Comparison of ENCODE assay signal across 13 mouse cellular contexts in genomic region chr10:83153887-83154286, GRCm38 (mm10).
DNase-seq lines count a peak whose midpoint lies in the region; ATAC-seq lines count a peak whose summit lies in the region.
"Had no signal": no experiment of that assay in that cellular context is flagged by ENCODE, and none has a peak within 500 bp of the region (broad histone marks: within the 10 kb centered on the region; RNA-seq: fewer than 3 reads in every experiment).

No protein-coding gene starts in this region.

- H3K27me3 ChIP-seq in heart, embryonic 16.5 days (ENCODE audit: control insufficient read depth, insufficient read depth, low read length): no peaks in the 10 kb centered on the region
- H3K27me3 ChIP-seq in liver, embryonic 13.5 days: no peaks in the 10 kb centered on the region

- H3K4me3 ChIP-seq in heart, embryonic 16.5 days (ENCODE audit: low read length): no peak overlapping the region
- peak overlapping the region; percentile 35 for H3K4me3 ChIP-seq in liver, embryonic 13.5 days (replicated peaks)
- H3K4me3 ChIP-seq: myocyte had no signal

- WGBS in heart, embryonic 16.5 days: 41% methylated on average over 9 of the region's 9 CpGs
- WGBS in liver, embryonic 13.5 days (ENCODE audit: insufficient replicate concordance): 15% methylated on average over 9 of the region's 9 CpGs

- intact Hi-C loops in heart, postnatal 14 days (cut with DNase I): no loop called here

- no peaks in the 10 kb centered on the region; the same call in 1 of the 2 replicates for H3K9me3 ChIP-seq in heart, embryonic 16.5 days (replicated peaks; ENCODE audit: control insufficient read depth, low read length)
- H3K9me3 ChIP-seq in liver, embryonic 13.5 days (replicated peaks): no peaks in the 10 kb centered on the region

- no peak overlapping the region for H3K4me2 ChIP-seq in heart, embryonic 16.5 days (ENCODE audit: low read depth, low read length)
- peak overlapping the region; percentile 60 for H3K4me2 ChIP-seq in liver, embryonic 13.5 days

- no peak for ATAC-seq in heart, embryonic 16.5 days (replicated peaks; ENCODE audit: extremely low read depth, insufficient read depth, low FRiP score)
- ATAC-seq in liver, embryonic 13.5 days (ENCODE audit: low read depth): peak; percentile 76
- ATAC-seq: hindbrain, postnatal 0 days had no signal

- peak overlapping the region; percentile 4; the same call in 1 of the 2 replicates for H3K27ac ChIP-seq in heart, embryonic 16.5 days (ENCODE audit: low read length)
- H3K27ac ChIP-seq in liver, embryonic 13.5 days: peak overlapping the region; percentile 78
- H3K27ac ChIP-seq: hindbrain, postnatal 0 days had no signal

- H3K36me3 ChIP-seq in heart, embryonic 16.5 days (ENCODE audit: control insufficient read depth, insufficient read depth): no peaks in the 10 kb centered on the region
- no peaks in the 10 kb centered on the region for H3K36me3 ChIP-seq in liver, embryonic 13.5 days

- no peak overlapping the region for H3K9ac ChIP-seq in heart, embryonic 16.5 days (ENCODE audit: low read length)
- peak overlapping the region; percentile 46 for H3K9ac ChIP-seq in liver, embryonic 13.5 days

- peaks cover 37% of the 10 kb centered on the region for H3K4me1 ChIP-seq in heart, embryonic 16.5 days (ENCODE audit: control insufficient read depth, insufficient read depth, low read length)
- peaks cover 61% of the 10 kb centered on the region for H3K4me1 ChIP-seq in liver, embryonic 13.5 days (replicated peaks)

- DNase-seq in heart, postnatal 14 days: no peak
- peak; percentile 59 for DNase-seq in c-Kit-positive CD71-positive TER-119-negative erythroid progenitor cells, embryonic 14.5 days (ENCODE audit: low read depth)
- peak; percentile 30 for DNase-seq in liver, embryonic 13.5 days
- DNase-seq in thymus, postnatal 0 days (ENCODE audit: low spot score): peak; percentile 79
- DNase-seq in kidney, postnatal 14 days: no peak
- no peak for DNase-seq in urinary bladder, postnatal 14 days (ENCODE audit: low spot score)
- DNase-seq in urinary bladder, postnatal 4 days (ENCODE audit: low spot score in 2 of 2): no peak
- DNase-seq: adrenal gland, postnatal 25 days; cerebellum, adult 9-11 months; lung, postnatal 10 days had no signal

Comparison
In these comparisons a context has a peak if more than half of its experiments do, and no peak if none do; other contexts are left out.
1. DNase-seq: peak in c-Kit-positive CD71-positive TER-119-negative erythroid progenitor cells, embryonic 14.5 days (single experiment), liver, embryonic 13.5 days (single experiment) and thymus, postnatal 0 days (single experiment); none in heart, postnatal 14 days (0 of 2), kidney, postnatal 14 days (single experiment), urinary bladder, postnatal 14 days (single experiment) and urinary bladder, postnatal 4 days (0 of 2).